Mouse (Mus musculus) embryonic facial prominence, embryonic 10.5 days (tissue): ENCODE measurements around the gene Cpa1. TPM values are rescaled to one million over a fixed set of nuclear protein-coding genes. Genes with fewer than 3 reads are reported as not detected.

Source experiments
- DNase-seq: peaks from one replicate; pipeline ENCODE4 v3.0.0-alpha.2; 2017; ENCODE audit warnings: low spot score
- H3K27ac ChIP-seq: fragments of 300-500 bp; sonication (generic); replicated peaks from 2 replicates; pipeline ENCODE4 v1.5.1; 2016; ENCODE audit warnings: mild to moderate bottlenecking
- H3K27me3 ChIP-seq: fragments of 300-500 bp; sonication (generic); replicated peaks from 2 replicates; pipeline ENCODE4 v1.6.1; 2016; ENCODE audit warnings: low read depth, mild to moderate bottlenecking; ENCODE audit not compliant: poor library complexity, severe bottlenecking
- H3K36me3 ChIP-seq: fragments of 300-500 bp; sonication (generic); replicated peaks from 2 replicates; pipeline ENCODE4 v1.6.1; 2016; ENCODE audit warnings: mild to moderate bottlenecking, moderate library complexity
- H3K4me1 ChIP-seq: fragments of 300-500 bp; sonication (generic); 2 replicates; pipeline ENCODE4 v1.6.1; 2016
- H3K4me3 ChIP-seq: fragments of 300-500 bp; sonication (generic); 2 replicates; pipeline ENCODE4 v1.5.1; 2016; ENCODE audit warnings: mild to moderate bottlenecking, moderate library complexity
- H3K9me3 ChIP-seq: fragments of 300-500 bp; sonication (generic); 2 replicates; pipeline ENCODE4 v1.6.1; 2016; ENCODE audit warnings: mild to moderate bottlenecking
- WGBS: fragments of 180-500 bp; shearing (Covaris S2); methylation state at CpG from one replicate; pipeline ENCODE4 v1.1.7; 2016; 5-methylcytosine and 5-hydroxymethylcytosine counted together
- polyA plus RNA-seq: library from polyadenylated mRNA; unstranded; fragments of >200 nt; fragmentation: Nextera tagmentation; extraction: Ambion mirVana; gene quantifications from 2 replicates; pipeline ENCODE4 v1.2.1, GENCODE M21; 2016

Gene Cpa1
- polyA plus RNA-seq, 1 experiment from 2014 or later: 0.34 TPM

DNA sequence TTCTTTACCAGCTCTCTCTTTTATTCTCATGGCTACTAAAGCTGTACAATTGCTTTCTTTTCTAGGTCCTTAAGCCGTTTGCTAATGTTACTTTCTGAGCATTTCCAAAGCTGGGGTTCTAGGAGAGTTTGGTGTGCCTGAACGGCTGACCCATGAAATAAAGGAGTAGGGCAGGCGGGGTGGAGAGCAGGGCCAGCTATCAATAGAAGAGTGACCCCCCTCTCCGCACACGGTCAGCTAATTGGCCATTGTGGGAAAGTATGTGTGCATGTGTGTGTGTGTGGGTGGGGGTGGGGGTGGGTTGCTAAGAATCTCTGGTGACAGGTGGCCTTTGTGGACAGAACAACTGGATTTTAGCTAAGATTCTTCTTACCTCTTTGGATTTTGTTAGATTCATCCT is 27.8 kb upstream of the Cpa1 start:
- Histone ChIP-seq H3K27me3 (no peaks in the 10 kb centered on the region), H3K4me1 (peaks cover 62% of the 10 kb centered on the region), H3K27ac (peak overlapping the region; percentile 84), H3K9me3 (no peaks in the 10 kb centered on the region), H3K4me3 (no peak overlapping the region), H3K36me3 (no peaks in the 10 kb centered on the region)
- WGBS: 55% methylated on average over 5 of the region's 5 CpGs
- no peak for DNase-seq

GRCm38 (mm10) chr6:30614251-30614650 is 24.8 kb upstream of the Cpa1 start:
- no peak overlapping the region for H3K4me3 ChIP-seq
- 86% methylated on average over 6 of the region's 6 CpGs for WGBS
- no peaks in the 10 kb centered on the region for H3K9me3 ChIP-seq
- H3K27ac ChIP-seq: peak overlapping the region; percentile 89
- H3K36me3 ChIP-seq: no peaks in the 10 kb centered on the region
- peaks cover 84% of the 10 kb centered on the region for H3K4me1 ChIP-seq
- no peaks in the 10 kb centered on the region for H3K27me3 ChIP-seq
- no peak for DNase-seq

DNA sequence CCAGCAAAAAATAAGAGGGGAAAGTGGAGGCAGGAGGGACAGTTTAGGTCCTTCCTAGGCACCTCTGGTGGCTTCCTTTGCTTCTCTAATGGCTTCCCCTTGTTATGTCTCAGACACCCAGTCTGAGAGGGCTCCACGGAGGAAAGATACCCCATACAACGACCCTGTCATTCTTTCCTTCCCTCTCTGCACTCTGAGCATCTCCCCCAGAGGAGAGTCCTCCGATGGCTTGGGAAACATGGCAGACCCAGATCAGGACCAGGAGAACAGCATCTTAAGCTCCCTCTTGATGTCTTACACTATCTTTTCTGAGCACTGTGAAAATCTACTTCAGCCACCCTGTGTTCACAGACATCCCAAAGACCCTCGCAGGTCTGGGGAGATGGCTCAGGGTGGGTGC is 23.3 kb upstream of the Cpa1 start:
- Histone ChIP-seq H3K27ac (peak overlapping the region; percentile 89), H3K4me1 (peaks cover 94% of the 10 kb centered on the region), H3K4me3 (peak overlapping the region; percentile 38; the same call in 1 of the 2 replicates), H3K36me3 (no peaks in the 10 kb centered on the region), H3K9me3 (no peaks in the 10 kb centered on the region), H3K27me3 (no peaks in the 10 kb centered on the region)
- 22% methylated on average over 4 of the region's 4 CpGs for WGBS
- no peak for DNase-seq

GRCm38 (mm10) chr6:30616491-30616941 is 22.5 kb upstream of the Cpa1 start:
- peaks cover 94% of the 10 kb centered on the region for H3K4me1 ChIP-seq
- peak; percentile 78 for DNase-seq
- under 1% methylated on average over 8 of the region's 8 CpGs for WGBS
- H3K9me3 ChIP-seq: no peaks in the 10 kb centered on the region
- H3K27ac ChIP-seq: peak overlapping the region; percentile 89
- H3K4me3 ChIP-seq: peak overlapping the region; percentile 38
- H3K27me3 ChIP-seq: no peaks in the 10 kb centered on the region
- no peaks in the 10 kb centered on the region for H3K36me3 ChIP-seq

DNA sequence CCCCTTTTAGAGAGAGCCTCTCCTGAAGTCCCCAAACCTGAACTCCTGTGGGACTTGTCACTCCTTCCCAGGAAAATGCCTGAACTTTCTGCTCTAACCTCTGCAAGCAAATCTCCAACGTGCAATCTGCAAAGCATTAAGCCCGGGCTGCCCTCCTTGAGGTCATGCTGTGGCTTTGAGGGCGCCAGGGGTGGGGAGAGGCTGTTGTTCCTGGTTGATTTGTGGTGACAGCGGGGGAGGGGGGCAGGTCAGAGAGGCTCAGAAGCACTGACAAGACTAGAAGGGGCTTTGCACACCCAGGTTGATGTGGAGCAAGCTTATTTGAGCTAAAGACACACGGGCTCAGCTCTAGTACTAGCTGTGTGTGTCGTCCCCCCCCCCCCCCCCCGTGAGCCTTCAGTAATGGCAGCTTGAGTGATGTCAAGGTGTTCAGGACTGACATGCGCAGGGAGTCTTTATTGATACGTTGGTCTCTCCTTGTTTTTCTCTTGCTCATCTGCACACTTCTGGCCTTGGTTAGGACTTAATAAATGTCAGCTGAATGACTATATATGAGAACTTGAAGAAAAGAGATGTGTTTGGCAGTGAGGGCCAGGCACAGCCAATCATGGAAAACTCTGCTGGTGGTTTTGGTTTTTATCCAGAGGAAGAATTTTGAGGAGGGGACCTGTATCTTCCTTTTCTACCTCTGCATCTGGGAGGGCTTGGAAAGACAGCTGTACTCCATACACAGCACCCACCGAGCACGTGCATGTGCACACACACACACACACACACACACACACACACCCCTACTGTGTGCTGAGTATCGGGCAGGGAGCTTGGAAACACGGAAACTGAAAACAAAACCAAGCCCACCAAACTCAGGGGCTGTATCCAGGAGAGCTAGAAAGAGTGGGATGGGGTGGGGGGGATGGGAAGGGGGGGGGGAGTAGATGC is 21.7 kb upstream of the Cpa1 start:
- Histone ChIP-seq H3K9me3 (no peaks in the 10 kb centered on the region), H3K27ac (peak overlapping the region; percentile 89), H3K4me1 (peaks cover 87% of the 10 kb centered on the region), H3K27me3 (no peaks in the 10 kb centered on the region), H3K4me3 (peak overlapping the region; percentile 38), H3K36me3 (no peaks in the 10 kb centered on the region)
- 3% methylated on average over 12 of the region's 13 CpGs for WGBS
- peak; percentile 94 for DNase-seq

DNA sequence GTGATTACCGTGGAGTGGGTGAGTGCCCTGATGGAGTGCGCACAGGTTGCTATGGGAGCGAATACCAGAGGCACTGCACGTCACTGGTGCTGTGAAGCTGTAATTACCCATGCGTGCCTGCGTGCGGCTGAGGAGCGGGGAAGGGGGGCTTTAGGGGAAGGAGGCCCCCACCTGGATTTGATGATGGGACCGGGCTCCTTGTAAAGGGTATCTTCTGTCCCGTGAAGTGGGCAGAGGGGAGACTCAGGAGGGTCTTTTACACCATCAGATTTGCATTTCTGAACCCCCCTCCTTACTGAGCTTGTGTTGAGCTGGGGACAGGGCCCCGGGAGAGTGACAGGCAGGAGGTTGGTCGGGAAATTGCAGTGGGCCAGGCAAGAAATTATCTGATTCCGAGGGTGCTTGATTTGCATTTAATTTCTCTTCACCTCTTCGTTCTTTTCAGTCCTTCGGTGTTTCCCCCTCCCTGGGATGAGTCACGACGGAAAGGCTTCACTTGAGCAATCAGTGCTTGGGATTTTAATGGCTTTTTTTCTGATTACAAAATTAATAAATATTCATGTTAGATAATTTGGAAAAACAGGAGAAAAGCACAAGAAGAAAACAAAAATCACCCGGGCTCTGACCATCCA is 20.9 kb upstream of the Cpa1 start:
- H3K27me3 ChIP-seq: no peaks in the 10 kb centered on the region
- peak overlapping the region; percentile 89 for H3K27ac ChIP-seq
- WGBS: 2% methylated on average over 18 of the region's 18 CpGs
- H3K36me3 ChIP-seq: no peaks in the 10 kb centered on the region
- H3K4me3 ChIP-seq: peak overlapping the region; percentile 38
- peak; percentile 83 for DNase-seq
- peaks cover 80% of the 10 kb centered on the region for H3K4me1 ChIP-seq
- H3K9me3 ChIP-seq: no peaks in the 10 kb centered on the region

GRCm38 (mm10) chr6:30618735-30619134 is 20.3 kb upstream of the Cpa1 start:
- Histone ChIP-seq H3K4me3 (no peak overlapping the region), H3K27ac (peak overlapping the region; percentile 89), H3K27me3 (no peaks in the 10 kb centered on the region), H3K36me3 (no peaks in the 10 kb centered on the region), H3K4me1 (peaks cover 76% of the 10 kb centered on the region), H3K9me3 (no peaks in the 10 kb centered on the region)
- WGBS: 29% methylated on average over 6 of the region's 6 CpGs
- DNase-seq: no peak

GRCm38 (mm10) chr6:30619606-30620005 is 19.4 kb upstream of the Cpa1 start:
- Histone ChIP-seq H3K27me3 (no peaks in the 10 kb centered on the region), H3K27ac (peak overlapping the region; percentile 89), H3K4me1 (peaks cover 68% of the 10 kb centered on the region), H3K36me3 (no peaks in the 10 kb centered on the region), H3K4me3 (no peak overlapping the region), H3K9me3 (no peaks in the 10 kb centered on the region)
- 69% methylated on average over 5 of the region's 5 CpGs for WGBS
- no peak for DNase-seq

DNA sequence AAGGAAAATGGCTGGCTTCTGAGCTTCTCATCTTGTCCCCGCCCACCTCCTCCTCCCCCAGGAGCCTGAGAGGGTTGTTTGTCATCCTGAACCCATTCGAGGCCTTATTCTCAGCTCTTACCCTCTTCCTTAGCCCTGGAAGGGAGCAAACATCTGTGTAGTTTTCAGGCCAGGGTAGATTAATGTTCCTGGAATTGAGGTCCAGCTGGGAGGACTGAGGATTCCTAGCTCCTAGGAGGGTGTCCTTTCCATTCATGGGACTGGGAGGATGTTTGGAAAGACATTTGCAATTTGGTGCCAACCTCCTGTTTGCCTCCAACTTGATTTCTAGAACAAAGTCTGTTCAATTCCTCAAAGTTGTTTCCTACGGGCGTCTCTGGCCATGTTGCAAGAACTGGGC is 18.4 kb upstream of the Cpa1 start:
- H3K36me3 ChIP-seq: no peaks in the 10 kb centered on the region
- H3K9me3 ChIP-seq: no peaks in the 10 kb centered on the region
- no peak overlapping the region for H3K4me3 ChIP-seq
- peak overlapping the region; percentile 89 for H3K27ac ChIP-seq
- peaks cover 58% of the 10 kb centered on the region for H3K4me1 ChIP-seq
- H3K27me3 ChIP-seq: no peaks in the 10 kb centered on the region
- 87% methylated on average over 4 of the region's 4 CpGs for WGBS
- DNase-seq: no peak

DNA sequence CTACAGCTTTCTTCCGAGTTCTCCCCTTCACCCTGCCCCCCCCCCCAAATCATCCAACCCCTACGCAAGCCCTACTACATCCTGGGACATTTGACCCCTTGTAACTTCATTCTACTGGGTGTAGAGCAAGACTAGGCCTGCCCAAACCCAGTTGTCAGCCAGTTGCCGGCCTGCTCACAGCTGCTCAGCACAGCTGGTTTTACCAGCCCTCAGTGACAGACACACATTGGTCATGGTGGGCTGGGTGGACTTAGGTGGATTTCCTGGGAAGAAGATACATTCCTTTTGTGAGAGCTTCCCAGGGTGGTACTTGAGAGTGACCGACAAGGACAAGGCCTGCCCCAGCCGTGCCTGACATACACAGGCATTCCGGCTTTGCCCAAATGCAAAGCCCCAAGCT is 18.0 kb upstream of the Cpa1 start:
- H3K27ac ChIP-seq: peak overlapping the region; percentile 89
- H3K4me1 ChIP-seq: peaks cover 54% of the 10 kb centered on the region
- H3K27me3 ChIP-seq: no peaks in the 10 kb centered on the region
- 85% methylated on average over 6 of the region's 6 CpGs for WGBS
- no peaks in the 10 kb centered on the region for H3K36me3 ChIP-seq
- H3K4me3 ChIP-seq: no peak overlapping the region
- H3K9me3 ChIP-seq: no peaks in the 10 kb centered on the region
- DNase-seq: no peak

DNA sequence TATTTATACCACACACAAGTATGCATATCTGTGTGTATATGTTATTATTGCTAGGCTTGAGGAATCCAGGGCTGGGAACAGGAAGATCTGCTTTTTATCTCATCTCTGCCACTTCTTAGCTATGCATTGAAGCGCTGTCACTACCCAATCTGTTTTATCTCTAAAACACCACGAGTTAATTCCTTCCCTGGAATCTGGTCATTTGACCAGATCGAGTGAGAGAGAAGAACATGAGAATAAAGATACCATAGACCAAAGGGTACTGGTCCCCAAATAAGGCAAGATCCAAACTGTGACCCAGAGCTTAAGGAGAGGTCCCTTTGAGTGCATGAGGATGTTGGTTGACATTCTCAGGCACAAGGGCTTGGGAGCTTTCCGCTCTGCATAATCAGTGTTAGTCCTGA is 17.0 kb upstream of the Cpa1 start:
- WGBS: 79% methylated on average over 4 of the region's 4 CpGs
- Histone ChIP-seq H3K27me3 (no peaks in the 10 kb centered on the region), H3K27ac (peak overlapping the region; percentile 59), H3K4me3 (no peak overlapping the region), H3K9me3 (no peaks in the 10 kb centered on the region), H3K36me3 (no peaks in the 10 kb centered on the region), H3K4me1 (peaks cover 44% of the 10 kb centered on the region)
- no peak for DNase-seq

- Histone ChIP-seq H3K27me3 (no peaks in the 10 kb centered on the region), H3K27ac (peak overlapping the region; percentile 31; the same call in 1 of the 2 replicates)
Measured at GRCm38 (mm10) chr6:30624763-30625162, 14.3 kb upstream of the Cpa1 start.

DNA sequence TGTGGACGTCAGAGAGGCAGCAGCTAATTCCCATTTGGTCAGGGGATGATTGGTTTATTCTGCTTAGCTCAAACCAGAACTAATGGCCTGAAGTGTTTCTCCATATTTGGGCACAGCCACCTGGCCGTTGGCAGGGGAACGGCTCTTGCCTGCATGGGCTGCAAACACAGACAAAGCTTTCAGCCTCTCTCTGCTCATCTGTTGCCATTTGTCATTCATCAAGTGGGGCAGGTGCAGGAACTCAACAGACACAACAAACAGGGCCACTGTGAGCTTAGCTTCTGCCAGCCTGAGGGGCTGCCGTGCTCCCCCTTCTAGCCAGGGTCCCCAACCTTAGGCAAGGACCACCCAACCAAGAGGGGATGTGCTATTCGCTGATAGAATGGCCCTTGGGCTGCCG is 10.9 kb upstream of the Cpa1 start:
- Histone ChIP-seq H3K27ac (peak overlapping the region; percentile 80), H3K4me1 (peaks cover 29% of the 10 kb centered on the region), H3K4me3 (no peak overlapping the region), H3K27me3 (no peaks in the 10 kb centered on the region), H3K9me3 (no peaks in the 10 kb centered on the region), H3K36me3 (no peaks in the 10 kb centered on the region)
- DNase-seq: peak; percentile 57
- WGBS: 53% methylated on average over 6 of the region's 6 CpGs

More at GRCm38 (mm10) chr6:30624763-30625162, 14.3 kb upstream of the Cpa1 start:
- Histone ChIP-seq H3K4me1 (peaks cover 30% of the 10 kb centered on the region), H3K9me3 (no peaks in the 10 kb centered on the region), H3K4me3 (no peak overlapping the region), H3K36me3 (no peaks in the 10 kb centered on the region)
- no peak for DNase-seq
- 92% methylated on average over 9 of the region's 9 CpGs for WGBS
